Mouse (Mus musculus): ENCODE data around the gene Srrt. TPM values are rescaled to one million over a fixed set of nuclear protein-coding genes. Genes with fewer than 3 reads are reported as not detected.

Gene Srrt
- polyA plus RNA-seq, 1 experiment = 73.3 TPM

DNA sequence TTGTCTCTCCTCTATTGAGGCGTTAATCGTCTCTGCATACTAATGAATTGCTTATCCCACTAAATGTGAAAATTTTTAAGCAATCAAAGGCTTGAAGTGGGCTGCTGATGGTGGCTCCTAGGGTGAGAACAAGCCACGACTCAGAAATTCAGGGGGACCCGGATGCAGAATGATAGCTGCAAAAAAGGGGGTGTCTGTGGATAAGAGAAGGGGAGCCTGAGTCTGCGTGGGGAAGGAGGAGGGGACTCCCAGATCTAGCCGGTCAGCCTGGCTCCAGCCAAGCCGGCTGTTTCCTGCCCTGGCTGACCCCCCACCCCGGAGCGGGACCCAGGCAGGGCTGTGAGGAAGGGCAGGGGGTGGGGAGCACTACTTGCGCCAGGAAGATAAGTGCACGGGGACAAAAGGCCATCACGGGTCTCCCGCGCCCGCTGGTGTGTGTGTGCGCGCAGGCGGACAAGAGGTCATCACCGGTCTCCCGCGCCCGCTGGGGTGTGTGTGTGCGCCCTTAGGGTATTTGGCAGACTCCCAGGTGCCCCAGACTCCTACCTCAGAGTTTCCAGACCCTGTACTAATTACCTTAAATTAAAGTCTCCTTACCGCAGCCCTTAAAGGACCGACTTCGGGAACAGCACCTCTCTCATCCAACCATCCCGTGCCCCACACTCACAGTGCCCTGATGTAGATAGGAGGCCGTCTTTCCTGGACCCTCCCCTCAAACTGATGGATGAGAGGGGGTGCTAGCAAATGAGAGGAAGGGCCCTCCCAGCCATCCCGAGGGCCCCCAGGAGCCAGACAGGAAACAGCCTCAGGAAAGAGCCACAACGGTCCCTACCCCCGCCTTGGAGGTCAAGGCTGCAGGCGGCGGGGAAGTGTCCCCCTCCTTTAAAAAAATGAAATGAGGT lies 41.3 kb upstream of the Srrt start:
- TF ChIP-seq TAL1 (IDR thresholded peaks at IDR 0.05; ENCODE audit: low read length) = no peak
- TF ChIP-seq GATA1 (IDR thresholded peaks at IDR 0.05; ENCODE audit: low read length) = no peak
- Histone ChIP-seq H3K9me3 (ENCODE audit: control insufficient read depth, low read length) (no peaks in the 10 kb centered on the region), H3K27me3 (ENCODE audit: control insufficient read depth) (peaks cover 58% of the 10 kb centered on the region), H3K4me1 (ENCODE audit: control insufficient read depth) (no peaks in the 10 kb centered on the region), H3K36me3 (ENCODE audit: control insufficient read depth) (no peaks in the 10 kb centered on the region), H3K4me3 (replicated peaks) (no peak overlapping the region)

DNA sequence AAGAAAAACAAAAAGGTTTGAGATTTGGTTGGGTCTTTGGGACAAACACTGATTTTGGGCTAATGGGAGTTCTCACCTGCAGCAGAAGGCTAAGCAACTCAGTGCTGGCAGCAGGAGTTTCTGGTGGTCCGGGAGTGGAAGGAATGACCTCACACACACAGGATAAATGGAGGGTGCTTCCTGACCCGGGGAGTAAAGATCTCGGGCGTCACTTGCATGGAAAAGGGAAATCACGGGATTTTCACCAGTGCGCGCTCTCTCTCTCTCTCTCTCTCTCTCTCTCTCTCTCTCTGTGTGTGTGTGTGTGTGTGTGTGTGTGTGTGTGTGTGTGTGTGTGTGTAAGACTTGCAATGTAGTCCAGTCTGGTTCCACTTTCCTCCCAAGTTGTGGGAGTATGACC lies 40.4 kb upstream of the Srrt start:
- no peaks in the 10 kb centered on the region for H3K36me3 ChIP-seq (ENCODE audit: control insufficient read depth)
- no peaks in the 10 kb centered on the region for H3K9me3 ChIP-seq (ENCODE audit: control insufficient read depth, low read length)
- peaks cover 58% of the 10 kb centered on the region for H3K27me3 ChIP-seq (ENCODE audit: control insufficient read depth)
- H3K4me1 ChIP-seq (ENCODE audit: control insufficient read depth) = no peaks in the 10 kb centered on the region
- TF ChIP-seq GATA1 (IDR thresholded peaks at IDR 0.05; ENCODE audit: low read length) (no peak), TAL1 (IDR thresholded peaks at IDR 0.05; ENCODE audit: low read length) (no peak)
- H3K4me3 ChIP-seq (replicated peaks) = no peak overlapping the region

DNA sequence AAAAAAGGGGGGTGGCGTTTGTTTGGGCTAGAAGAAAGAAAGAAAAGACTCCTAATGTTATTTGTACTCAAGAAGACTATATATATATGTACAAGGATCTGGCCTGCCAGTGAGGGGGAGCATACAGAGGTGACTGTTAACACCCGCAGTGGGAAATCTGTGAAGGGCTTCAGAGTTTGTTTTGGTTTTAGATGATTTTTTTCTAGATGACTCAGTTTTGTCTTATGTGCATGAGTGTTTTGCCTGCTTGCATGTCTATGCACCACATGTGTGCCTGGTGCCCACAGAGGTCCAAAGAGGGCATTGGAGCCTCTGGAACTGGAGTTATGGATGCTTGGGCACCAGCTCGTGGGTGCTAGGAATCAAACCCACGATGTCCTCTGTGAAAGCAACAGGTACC lies 39.5 kb upstream of the Srrt start:
- no peaks in the 10 kb centered on the region for H3K9me3 ChIP-seq (ENCODE audit: control insufficient read depth, low read length)
- TF ChIP-seq TAL1 (IDR thresholded peaks at IDR 0.05; ENCODE audit: low read length) (no peak), GATA1 (IDR thresholded peaks at IDR 0.05; ENCODE audit: low read length) (no peak)
- H3K36me3 ChIP-seq (ENCODE audit: control insufficient read depth) = no peaks in the 10 kb centered on the region
- H3K27me3 ChIP-seq (ENCODE audit: control insufficient read depth) = peaks cover 50% of the 10 kb centered on the region
- no peaks in the 10 kb centered on the region for H3K4me1 ChIP-seq (ENCODE audit: control insufficient read depth)
- H3K4me3 ChIP-seq (replicated peaks) = no peak overlapping the region

DNA sequence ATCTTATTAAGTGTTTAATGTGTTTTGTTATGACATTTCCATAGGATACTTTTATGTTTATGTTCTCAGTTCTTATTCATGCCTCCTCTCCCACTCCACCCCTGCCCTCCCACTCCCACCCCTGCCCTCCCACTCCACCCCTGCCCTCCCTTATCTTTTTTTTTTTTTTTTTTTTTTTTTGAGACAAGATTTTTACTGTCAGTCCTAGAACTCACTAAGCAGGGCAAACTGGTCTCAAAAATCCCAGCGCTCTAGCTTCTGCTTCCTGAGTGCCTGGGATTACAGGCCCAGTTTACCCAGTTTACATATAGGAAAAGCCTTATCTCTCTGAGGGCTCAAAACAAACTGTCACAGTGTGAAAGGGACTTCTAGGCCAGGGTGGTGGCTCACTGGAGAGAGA lies 38.9 kb upstream of the Srrt start:
- Histone ChIP-seq H3K27me3 (ENCODE audit: control insufficient read depth) (peaks cover 44% of the 10 kb centered on the region), H3K4me3 (replicated peaks) (no peak overlapping the region), H3K36me3 (ENCODE audit: control insufficient read depth) (no peaks in the 10 kb centered on the region), H3K4me1 (ENCODE audit: control insufficient read depth) (no peaks in the 10 kb centered on the region), H3K9me3 (ENCODE audit: control insufficient read depth, low read length) (no peaks in the 10 kb centered on the region)
- TF ChIP-seq GATA1 (IDR thresholded peaks at IDR 0.05; ENCODE audit: low read length) (no peak), TAL1 (IDR thresholded peaks at IDR 0.05; ENCODE audit: low read length) (no peak)

DNA sequence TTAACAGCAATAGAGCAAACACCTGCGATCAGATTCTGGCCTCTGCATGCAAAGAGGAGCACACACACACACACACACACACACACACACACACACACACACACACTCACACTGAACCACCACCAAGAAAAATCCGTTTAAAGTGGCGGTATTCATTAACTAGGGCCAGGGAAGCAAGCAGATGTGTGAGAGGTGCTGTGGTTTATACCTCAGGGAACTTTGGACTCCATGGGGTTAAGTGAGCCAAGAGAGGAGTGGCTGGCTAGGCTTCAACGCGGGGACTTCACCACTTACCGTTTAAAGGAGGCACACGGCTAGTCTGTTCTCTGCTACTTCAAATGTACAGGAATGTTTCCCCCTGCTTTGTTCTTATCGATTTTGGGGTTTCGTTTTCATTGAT lies 38.3 kb upstream of the Srrt start:
- TF ChIP-seq GATA1 (IDR thresholded peaks at IDR 0.05; ENCODE audit: low read length) (no peak), TAL1 (IDR thresholded peaks at IDR 0.05; ENCODE audit: low read length) (no peak)
- no peaks in the 10 kb centered on the region for H3K36me3 ChIP-seq (ENCODE audit: control insufficient read depth)
- H3K4me3 ChIP-seq (replicated peaks) = no peak overlapping the region
- no peaks in the 10 kb centered on the region for H3K9me3 ChIP-seq (ENCODE audit: control insufficient read depth, low read length)
- peaks cover 38% of the 10 kb centered on the region for H3K27me3 ChIP-seq (ENCODE audit: control insufficient read depth)
- H3K4me1 ChIP-seq (ENCODE audit: control insufficient read depth) = no peaks in the 10 kb centered on the region

DNA sequence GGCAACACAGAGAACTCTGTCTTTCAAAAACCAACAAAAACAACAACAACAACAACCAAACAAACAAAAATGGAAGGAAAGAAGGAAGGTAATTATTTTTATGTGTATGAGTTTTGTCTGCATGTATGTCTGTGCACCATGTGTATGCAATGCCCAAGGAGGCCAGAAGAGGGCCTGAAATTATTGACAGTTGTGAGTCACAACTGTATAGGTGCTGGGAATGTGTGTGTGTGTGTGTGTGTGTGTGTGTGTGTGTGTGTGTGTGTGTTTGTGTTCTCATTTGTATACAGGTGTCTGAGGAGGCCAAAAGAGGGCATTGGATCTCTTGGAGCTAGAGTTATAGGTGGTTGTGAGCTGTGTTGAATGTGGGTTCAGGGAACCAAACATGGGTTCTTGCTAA lies 36.4 kb upstream of the Srrt start:
- H3K4me3 ChIP-seq (replicated peaks) = no peak overlapping the region
- peaks cover 33% of the 10 kb centered on the region for H3K27me3 ChIP-seq (ENCODE audit: control insufficient read depth)
- no peak for TF ChIP-seq TAL1 (IDR thresholded peaks at IDR 0.05; ENCODE audit: low read length)
- no peak for TF ChIP-seq GATA1 (IDR thresholded peaks at IDR 0.05; ENCODE audit: low read length)
- no peaks in the 10 kb centered on the region for H3K36me3 ChIP-seq (ENCODE audit: control insufficient read depth)
- H3K4me1 ChIP-seq (ENCODE audit: control insufficient read depth) = peaks cover 12% of the 10 kb centered on the region
- no peaks in the 10 kb centered on the region for H3K9me3 ChIP-seq (ENCODE audit: control insufficient read depth, low read length)

DNA sequence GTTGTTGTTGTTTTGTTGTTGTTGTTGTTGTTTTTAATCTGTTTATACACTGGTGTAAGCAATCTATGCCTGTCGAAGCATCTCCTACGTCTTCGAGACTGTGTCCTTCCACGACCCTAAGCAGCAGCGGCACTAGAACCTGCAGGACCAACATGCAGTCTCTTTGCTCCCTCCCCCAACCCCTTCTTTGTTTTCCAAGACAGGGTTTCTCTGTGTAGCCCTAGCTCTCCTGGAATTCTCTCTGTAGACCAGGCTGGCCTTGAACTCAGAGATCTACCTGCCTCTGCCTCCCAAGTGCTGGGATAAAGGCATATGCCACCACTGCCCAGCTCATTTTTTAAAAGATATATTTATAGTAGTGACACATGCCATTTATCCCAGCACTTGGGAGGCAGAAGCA lies 35.9 kb upstream of the Srrt start:
- peaks cover 17% of the 10 kb centered on the region for H3K4me1 ChIP-seq (ENCODE audit: control insufficient read depth)
- peaks cover 31% of the 10 kb centered on the region for H3K27me3 ChIP-seq (ENCODE audit: control insufficient read depth)
- no peaks in the 10 kb centered on the region for H3K36me3 ChIP-seq (ENCODE audit: control insufficient read depth)
- TF ChIP-seq GATA1 (IDR thresholded peaks at IDR 0.05; ENCODE audit: low read length) = no peak
- H3K4me3 ChIP-seq (replicated peaks) = no peak overlapping the region
- H3K9me3 ChIP-seq (ENCODE audit: control insufficient read depth, low read length) = no peaks in the 10 kb centered on the region

DNA sequence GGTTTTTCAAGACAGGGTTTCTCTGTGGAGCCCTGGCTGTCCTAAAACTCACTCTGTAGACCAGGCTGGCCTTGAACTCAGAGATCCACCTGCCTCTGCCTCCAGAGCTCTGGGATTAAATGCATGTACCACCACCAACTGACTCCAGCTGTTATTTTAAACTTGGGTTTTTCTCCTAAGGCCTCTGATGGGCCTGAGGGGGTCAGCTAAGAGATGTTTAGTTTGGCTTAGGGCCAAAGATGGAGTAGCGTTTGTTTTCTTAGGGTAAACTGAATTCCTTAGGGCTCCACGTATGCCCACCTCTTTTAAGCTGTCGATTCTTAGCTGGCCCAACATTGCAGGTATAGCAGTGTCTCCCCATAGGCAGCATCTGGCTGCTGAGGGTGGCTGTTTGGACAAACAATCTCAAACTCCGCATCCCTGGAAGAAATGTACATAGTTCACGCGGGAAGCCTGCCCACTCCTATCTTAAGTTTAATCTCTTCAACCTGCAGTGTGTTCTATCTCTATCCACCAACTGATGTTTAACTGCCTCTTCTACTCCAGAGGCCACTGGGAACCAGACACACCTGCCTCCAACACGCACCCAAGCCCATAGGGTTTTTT lies 35.0 kb upstream of the Srrt start:
- Histone ChIP-seq H3K9me3 (ENCODE audit: control insufficient read depth, low read length) (no peaks in the 10 kb centered on the region), H3K36me3 (ENCODE audit: control insufficient read depth) (no peaks in the 10 kb centered on the region), H3K27me3 (ENCODE audit: control insufficient read depth) (peaks cover 22% of the 10 kb centered on the region), H3K4me1 (ENCODE audit: control insufficient read depth) (peaks cover 25% of the 10 kb centered on the region), H3K4me3 (replicated peaks) (no peak overlapping the region)
- TF ChIP-seq GATA1 (IDR thresholded peaks at IDR 0.05; ENCODE audit: low read length) = no peak
- no peak for TF ChIP-seq TAL1 (IDR thresholded peaks at IDR 0.05; ENCODE audit: low read length)

DNA sequence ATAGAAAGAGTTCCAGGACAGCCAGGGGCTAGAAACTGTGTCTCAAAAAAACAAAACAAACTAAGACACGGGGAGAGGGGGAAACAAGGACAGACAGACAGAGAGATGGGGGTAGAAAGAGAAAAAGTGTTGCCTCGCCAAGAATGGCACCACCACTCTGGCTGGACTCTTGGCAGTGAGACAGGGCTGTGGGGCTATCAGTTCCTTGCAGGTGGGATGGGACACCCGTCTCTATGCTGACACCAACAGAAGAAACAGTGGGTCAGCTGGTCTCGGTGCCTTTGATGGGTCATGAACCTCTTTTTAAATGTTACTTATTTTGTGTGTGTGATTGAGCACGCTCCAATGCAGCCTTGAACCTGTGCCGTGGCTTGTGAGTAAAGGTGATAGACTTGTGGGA lies 32.7 kb upstream of the Srrt start:
- TF ChIP-seq TAL1 (IDR thresholded peaks at IDR 0.05; ENCODE audit: low read length) (no peak), GATA1 (IDR thresholded peaks at IDR 0.05; ENCODE audit: low read length) (no peak)
- Histone ChIP-seq H3K4me1 (ENCODE audit: control insufficient read depth) (peaks cover 33% of the 10 kb centered on the region), H3K9me3 (ENCODE audit: control insufficient read depth, low read length) (no peaks in the 10 kb centered on the region), H3K36me3 (ENCODE audit: control insufficient read depth) (no peaks in the 10 kb centered on the region), H3K4me3 (replicated peaks) (no peak overlapping the region), H3K27me3 (ENCODE audit: control insufficient read depth) (peaks cover 19% of the 10 kb centered on the region)

Data from erythroblast, embryonic 14.5 days (primary cell).